Mouse (Mus musculus): Measurements from ENCODE around the gene Zbtb45. TPM values are rescaled to one million over a fixed set of nuclear protein-coding genes. Genes with fewer than 3 reads are reported as not detected.

Zbtb45 gene
- polyA plus RNA-seq, 1 experiment from 2014 or later, result 28.2 TPM

DNA sequence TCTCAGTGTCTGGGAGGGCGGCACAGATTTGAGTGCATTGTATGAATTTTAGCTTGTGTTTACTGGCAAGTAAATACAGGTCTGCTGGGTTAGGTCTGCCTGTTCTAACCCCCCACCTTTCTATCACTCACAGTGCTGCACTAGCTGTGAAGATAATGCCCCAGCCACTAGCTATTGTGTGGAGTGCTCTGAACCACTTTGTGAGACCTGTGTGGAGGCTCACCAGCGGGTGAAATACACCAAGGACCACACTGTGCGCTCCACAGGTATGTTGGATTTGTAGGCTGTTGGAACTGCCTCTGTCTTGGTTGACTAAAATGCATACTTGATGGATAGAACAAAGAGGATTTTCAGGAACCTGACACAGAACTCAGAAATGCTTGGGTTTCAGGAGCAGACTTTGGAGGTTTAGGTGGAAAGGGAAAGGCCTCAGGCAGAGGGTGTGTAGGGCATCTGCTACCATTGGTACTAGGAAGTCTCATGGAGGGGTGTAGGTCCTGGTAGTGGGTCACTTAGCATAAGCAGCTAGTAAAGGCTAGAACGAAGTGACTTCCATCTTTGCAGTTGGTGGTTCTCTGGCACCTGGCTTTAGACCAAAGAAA lies 15.8 kb upstream of the Zbtb45 start:
- WGBS, result 22% methylated on average over 4 of the region's 4 CpGs
- H3K27ac ChIP-seq (ENCODE audit: low read length), result peak overlapping the region; percentile 100

DNA sequence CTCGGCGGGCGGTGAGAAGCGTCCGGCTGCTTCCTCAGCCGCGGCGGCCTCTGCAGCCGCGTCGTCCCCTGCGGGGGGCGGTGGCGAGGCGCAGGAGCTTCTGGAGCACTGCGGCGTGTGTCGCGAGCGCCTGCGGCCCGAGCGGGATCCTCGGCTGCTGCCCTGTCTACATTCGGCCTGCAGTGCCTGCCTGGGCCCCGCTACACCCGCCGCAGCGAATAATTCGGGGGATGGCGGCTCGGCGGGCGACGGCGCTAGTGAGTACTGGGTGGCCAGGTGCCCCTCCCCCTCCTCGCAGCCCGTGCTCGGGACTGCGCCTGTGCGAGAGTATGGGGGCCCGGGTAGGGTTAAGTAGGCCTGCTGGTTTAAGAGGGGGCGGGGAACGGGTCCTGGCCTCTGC lies 15.0 kb upstream of the Zbtb45 start:
- peaks cover 20% of the 10 kb centered on the region for H3K4me1 ChIP-seq (replicated peaks; ENCODE audit: control insufficient read depth, insufficient read depth, low read length)
- H3K9ac ChIP-seq (ENCODE audit: low read length), result peak overlapping the region; percentile 96
- H3K36me3 ChIP-seq (ENCODE audit: control insufficient read depth, insufficient read depth, low read length), result peaks cover 41% of the 10 kb centered on the region
- peak; percentile 48 for ATAC-seq (ENCODE audit: low read depth)
- peak overlapping the region; percentile 96 for H3K4me2 ChIP-seq (ENCODE audit: low read depth, low read length)
- no peaks in the 10 kb centered on the region for H3K27me3 ChIP-seq (ENCODE audit: control insufficient read depth, insufficient read depth, low read depth, low read length)
- WGBS, result under 1% methylated on average over 33 of the region's 44 CpGs
- peak overlapping the region; percentile 93 for H3K4me3 ChIP-seq (ENCODE audit: low read length)
- peak overlapping the region; percentile 100 for H3K27ac ChIP-seq (ENCODE audit: low read length)
- no peaks in the 10 kb centered on the region for H3K9me3 ChIP-seq (ENCODE audit: control insufficient read depth, low read length)

More for the DNA sequence above, 15.8 kb upstream of the Zbtb45 start:
- Histone ChIP-seq H3K9me3 (ENCODE audit: control insufficient read depth, low read length) (no peaks in the 10 kb centered on the region), H3K4me2 (ENCODE audit: low read depth, low read length) (peak overlapping the region; percentile 96), H3K4me1 (replicated peaks; ENCODE audit: control insufficient read depth, insufficient read depth, low read length) (peaks cover 20% of the 10 kb centered on the region), H3K9ac (ENCODE audit: low read length) (peak overlapping the region; percentile 96), H3K4me3 (ENCODE audit: low read length) (peak overlapping the region; percentile 93), H3K27me3 (ENCODE audit: control insufficient read depth, insufficient read depth, low read depth, low read length) (no peaks in the 10 kb centered on the region), H3K36me3 (ENCODE audit: control insufficient read depth, insufficient read depth, low read length) (peaks cover 48% of the 10 kb centered on the region)
- no peak for ATAC-seq (ENCODE audit: low read depth)

DNA sequence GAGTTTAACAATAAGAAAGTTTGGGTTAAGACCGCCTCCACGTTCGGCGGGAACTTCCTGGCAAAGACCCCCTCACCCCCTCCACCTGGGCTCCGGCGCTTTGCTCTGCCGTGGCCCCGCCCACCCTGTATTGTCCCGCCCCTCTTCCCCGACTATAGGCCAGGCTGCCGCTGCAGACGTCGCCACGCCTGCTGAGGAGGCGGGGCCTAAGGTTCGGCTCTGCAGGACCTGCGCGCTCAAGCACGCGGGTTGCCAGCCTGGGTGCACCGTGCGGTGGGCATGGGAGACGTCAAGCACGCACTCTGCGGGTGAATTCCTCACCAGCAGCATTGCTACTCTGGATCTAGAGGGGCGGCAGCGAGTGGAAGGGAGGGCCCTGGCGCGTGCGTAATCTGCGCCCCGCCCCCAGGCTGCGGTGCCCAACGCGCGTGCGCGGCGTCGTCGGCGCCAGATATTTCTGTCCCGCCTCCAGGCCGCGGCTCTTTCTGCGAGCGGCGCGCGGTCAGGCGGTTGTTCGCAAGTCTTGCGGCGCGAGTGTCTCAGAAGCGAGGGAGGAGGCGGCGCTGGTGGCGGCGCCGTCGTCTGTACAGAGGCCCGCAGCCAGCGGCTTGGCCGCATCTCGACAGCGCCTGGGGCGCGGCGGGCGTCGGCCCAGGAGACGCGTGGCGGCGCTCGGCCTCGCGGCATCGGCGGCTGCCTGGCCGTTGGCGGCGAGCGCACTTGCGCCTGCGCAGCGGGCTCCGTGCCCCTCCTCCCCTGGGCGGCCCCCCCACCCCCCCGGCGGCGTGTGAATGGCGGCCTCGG lies 14.3 kb upstream of the Zbtb45 start:
- peak overlapping the region; percentile 93 for H3K4me3 ChIP-seq (ENCODE audit: low read length)
- WGBS, result under 1% methylated on average over 83 of the region's 95 CpGs
- peak; percentile 89 for ATAC-seq (ENCODE audit: low read depth)

DNA sequence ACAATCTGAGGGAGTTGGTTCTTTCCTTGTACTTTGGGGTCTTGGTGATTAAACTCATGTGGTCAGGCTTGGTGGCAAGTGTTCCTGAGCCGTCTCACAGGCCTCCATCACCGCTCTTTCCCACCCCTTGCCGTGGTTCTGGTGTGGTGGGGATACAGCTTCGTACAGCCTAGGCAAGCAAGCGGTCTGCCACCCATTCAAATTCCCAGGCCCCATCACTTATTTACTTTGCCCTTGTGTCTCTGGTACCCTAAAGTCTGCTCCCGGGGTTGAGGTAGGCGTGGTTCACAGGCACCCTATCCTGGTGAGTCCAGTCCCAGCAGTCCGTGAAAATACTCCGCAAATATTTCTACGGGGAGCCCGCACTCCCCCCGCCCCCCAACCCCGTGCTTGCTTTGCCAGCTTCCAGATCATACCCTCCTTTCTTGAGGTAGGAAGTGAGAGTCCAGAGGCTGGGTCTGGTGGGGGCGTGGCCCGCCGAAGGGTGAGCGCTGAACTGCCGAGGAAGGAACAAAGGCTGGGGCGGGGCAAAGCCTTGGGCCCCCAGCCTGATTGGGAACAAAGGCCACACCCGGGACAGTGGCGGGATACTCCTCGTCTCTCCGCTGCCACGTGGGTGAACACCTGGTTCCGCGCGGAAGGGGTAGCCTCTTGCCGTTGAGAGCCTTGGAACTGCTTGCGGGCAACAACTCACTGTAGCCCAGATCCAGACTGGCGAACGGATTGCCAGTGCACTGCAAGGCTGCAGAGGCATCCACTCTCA lies 13.1 kb upstream of the Zbtb45 start:
- WGBS, result 3% methylated on average over 31 of the region's 31 CpGs
- Histone ChIP-seq H3K4me2 (ENCODE audit: low read depth, low read length) (peak overlapping the region; percentile 96), H3K27ac (ENCODE audit: low read length) (peak overlapping the region; percentile 100), H3K9me3 (ENCODE audit: control insufficient read depth, low read length) (no peaks in the 10 kb centered on the region), H3K27me3 (ENCODE audit: control insufficient read depth, insufficient read depth, low read depth, low read length) (no peaks in the 10 kb centered on the region), H3K9ac (ENCODE audit: low read length) (peak overlapping the region; percentile 96), H3K4me1 (replicated peaks; ENCODE audit: control insufficient read depth, insufficient read depth, low read length) (peaks cover 20% of the 10 kb centered on the region), H3K36me3 (ENCODE audit: control insufficient read depth, insufficient read depth, low read length) (peaks cover 22% of the 10 kb centered on the region), H3K4me3 (ENCODE audit: low read length) (peak overlapping the region; percentile 93)
- ATAC-seq (ENCODE audit: low read depth), result peak; percentile 70

More for the DNA sequence above, 14.3 kb upstream of the Zbtb45 start:
- Histone ChIP-seq H3K4me2 (ENCODE audit: low read depth, low read length) (peak overlapping the region; percentile 96), H3K4me1 (replicated peaks; ENCODE audit: control insufficient read depth, insufficient read depth, low read length) (peaks cover 20% of the 10 kb centered on the region), H3K36me3 (ENCODE audit: control insufficient read depth, insufficient read depth, low read length) (peaks cover 34% of the 10 kb centered on the region), H3K9me3 (ENCODE audit: control insufficient read depth, low read length) (no peaks in the 10 kb centered on the region), H3K27me3 (ENCODE audit: control insufficient read depth, insufficient read depth, low read depth, low read length) (no peaks in the 10 kb centered on the region), H3K27ac (ENCODE audit: low read length) (peak overlapping the region; percentile 100), H3K9ac (ENCODE audit: low read length) (peak overlapping the region; percentile 96)

DNA sequence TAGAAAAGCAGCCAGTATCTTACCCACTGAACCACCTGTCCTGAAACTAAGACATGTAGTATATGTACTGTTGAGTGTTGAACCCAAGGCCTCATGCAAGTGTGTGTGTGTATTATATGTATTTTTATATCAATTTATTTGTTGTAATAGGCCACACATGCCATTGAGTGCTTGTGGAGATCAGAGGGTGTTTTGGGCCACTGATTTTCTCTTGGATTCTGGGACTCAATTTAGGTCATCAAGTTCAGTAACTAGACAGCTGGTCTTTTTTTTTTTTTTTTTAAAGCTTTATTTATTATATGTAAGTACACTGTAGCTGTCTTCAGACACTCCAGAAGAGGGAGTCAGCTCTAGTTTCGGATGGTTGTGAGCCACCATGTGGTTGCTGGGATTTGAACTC lies 5.4 kb upstream of the Zbtb45 start:
- Histone ChIP-seq H3K9ac (ENCODE audit: low read length) (no peak overlapping the region), H3K36me3 (ENCODE audit: control insufficient read depth, insufficient read depth, low read length) (no peaks in the 10 kb centered on the region), H3K27ac (ENCODE audit: low read length) (no peak overlapping the region), H3K4me3 (ENCODE audit: low read length) (no peak overlapping the region), H3K4me1 (replicated peaks; ENCODE audit: control insufficient read depth, insufficient read depth, low read length) (0 out of 2 replicates have a peak, but pooled peaks cover 3% of the 10 kb centered on the region), H3K27me3 (ENCODE audit: control insufficient read depth, insufficient read depth, low read depth, low read length) (no peaks in the 10 kb centered on the region), H3K9me3 (ENCODE audit: control insufficient read depth, low read length) (no peaks in the 10 kb centered on the region), H3K4me2 (ENCODE audit: low read depth, low read length) (no peak overlapping the region)
- WGBS, result 73% methylated on average over 1 of the region's 1 CpGs
- ATAC-seq (ENCODE audit: low read depth), result no peak

DNA sequence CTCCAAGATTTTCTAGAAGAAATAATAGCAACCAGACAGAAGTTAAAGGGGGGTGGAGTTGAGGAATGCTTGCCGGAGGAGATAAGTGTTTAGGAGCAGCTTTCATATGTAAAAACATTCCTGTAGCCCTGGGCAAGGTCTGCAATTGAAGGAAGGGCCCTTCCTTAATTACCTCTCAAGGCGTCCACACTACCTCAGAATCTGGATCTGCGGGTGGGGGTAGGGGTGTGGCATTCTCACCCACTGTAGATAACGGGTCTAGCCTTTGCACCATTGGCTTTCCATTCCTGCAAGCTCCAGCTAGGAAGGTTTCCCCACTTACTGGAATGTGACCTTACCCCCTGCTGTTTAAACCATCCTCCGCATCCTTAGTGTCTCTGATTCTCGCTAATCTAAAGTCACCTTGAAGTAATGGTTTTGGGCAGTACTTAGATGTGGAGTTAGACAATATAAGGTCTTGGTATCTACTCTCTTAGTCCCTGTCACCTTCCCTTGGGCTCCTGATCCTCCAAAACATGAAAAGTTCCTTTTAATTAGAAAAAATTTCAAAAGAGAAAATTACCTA lies 4.5 kb upstream of the Zbtb45 start:
- H3K4me3 ChIP-seq (ENCODE audit: low read length), result no peak overlapping the region
- H3K27ac ChIP-seq (ENCODE audit: low read length), result no peak overlapping the region
- ATAC-seq (ENCODE audit: low read depth), result no peak
- H3K4me2 ChIP-seq (ENCODE audit: low read depth, low read length), result no peak overlapping the region
- H3K27me3 ChIP-seq (ENCODE audit: control insufficient read depth, insufficient read depth, low read depth, low read length), result no peaks in the 10 kb centered on the region
- no peaks in the 10 kb centered on the region for H3K9me3 ChIP-seq (ENCODE audit: control insufficient read depth, low read length)
- no peak overlapping the region for H3K9ac ChIP-seq (ENCODE audit: low read length)
- 0 out of 2 replicates have a peak, but pooled peaks cover 3% of the 10 kb centered on the region for H3K4me1 ChIP-seq (replicated peaks; ENCODE audit: control insufficient read depth, insufficient read depth, low read length)
- H3K36me3 ChIP-seq (ENCODE audit: control insufficient read depth, insufficient read depth, low read length), result no peaks in the 10 kb centered on the region
- 39% methylated on average over 6 of the region's 6 CpGs for WGBS

DNA sequence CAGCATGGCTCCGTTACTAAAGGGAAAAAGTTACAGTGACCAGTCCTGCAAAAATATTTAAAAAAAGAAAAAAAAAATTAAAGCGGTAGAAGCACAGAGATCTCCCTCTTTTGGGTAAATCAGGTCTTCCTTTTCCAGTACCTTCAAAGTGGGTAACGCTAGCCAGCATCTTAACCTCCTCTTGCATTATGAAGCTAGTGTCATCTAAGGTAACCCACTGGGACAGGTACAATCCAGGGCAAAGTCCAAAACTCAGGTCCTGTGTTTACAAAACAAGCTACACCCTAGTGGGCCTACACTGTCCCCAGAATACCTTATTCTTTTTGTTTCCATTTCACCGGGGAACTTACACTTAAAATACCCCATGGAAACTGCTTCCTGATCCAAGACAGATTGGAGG lies 3.8 kb upstream of the Zbtb45 start:
- ATAC-seq (ENCODE audit: low read depth), result no peak
- Histone ChIP-seq H3K4me2 (ENCODE audit: low read depth, low read length) (no peak overlapping the region), H3K9ac (ENCODE audit: low read length) (no peak overlapping the region), H3K9me3 (ENCODE audit: control insufficient read depth, low read length) (no peaks in the 10 kb centered on the region), H3K4me3 (ENCODE audit: low read length) (no peak overlapping the region), H3K27me3 (ENCODE audit: control insufficient read depth, insufficient read depth, low read depth, low read length) (no peaks in the 10 kb centered on the region), H3K4me1 (replicated peaks; ENCODE audit: control insufficient read depth, insufficient read depth, low read length) (0 out of 2 replicates have a peak, but pooled peaks cover 6% of the 10 kb centered on the region), H3K27ac (ENCODE audit: low read length) (no peak overlapping the region), H3K36me3 (ENCODE audit: control insufficient read depth, insufficient read depth, low read length) (no peaks in the 10 kb centered on the region)
- WGBS, result 68% methylated on average over 4 of the region's 4 CpGs

DNA sequence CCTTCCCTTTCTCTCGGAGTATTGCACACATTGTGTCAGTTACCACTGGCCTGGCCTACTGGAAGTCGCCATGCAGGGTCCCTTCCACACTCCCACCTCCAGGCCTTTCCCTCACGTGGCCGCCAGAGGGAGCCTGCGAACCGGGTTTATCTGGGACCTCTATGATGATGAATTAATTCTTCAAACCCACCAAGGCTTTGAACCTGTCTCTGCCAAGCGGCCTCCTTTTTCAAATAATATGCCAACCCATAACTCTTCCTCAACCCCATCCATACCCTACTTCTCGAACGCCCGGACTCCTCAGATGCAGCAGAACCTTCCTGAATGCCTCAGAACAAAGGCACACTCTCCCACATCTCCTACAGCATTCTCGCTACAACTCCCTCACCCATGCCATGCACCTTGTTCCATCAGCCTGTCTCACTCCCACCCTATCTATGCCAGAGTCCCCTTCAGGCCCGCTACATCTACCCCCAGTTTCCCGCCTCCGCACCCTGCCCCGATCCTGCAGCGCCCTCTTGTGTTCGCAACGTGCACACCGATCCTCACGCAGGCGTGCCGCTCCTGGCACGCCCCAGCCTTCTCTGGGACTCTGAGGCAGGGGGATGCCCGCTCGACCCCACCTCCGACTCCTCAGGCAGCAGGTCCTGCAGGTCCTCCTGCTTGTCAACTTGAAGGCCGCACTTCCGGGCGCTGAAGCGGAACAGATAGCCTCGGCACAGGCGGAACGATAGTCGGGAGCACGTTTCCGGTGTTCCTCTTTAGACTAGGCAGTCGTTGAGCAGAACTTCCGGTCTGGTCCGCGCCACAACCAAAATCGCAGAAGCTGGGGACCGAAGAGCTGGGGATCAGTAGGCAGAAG lies 460 bp downstream of the Zbtb45 start:
- Histone ChIP-seq H3K4me2 (ENCODE audit: low read depth, low read length) (peak overlapping the region; percentile 79), H3K9ac (ENCODE audit: low read length) (peak overlapping the region; percentile 74), H3K27me3 (ENCODE audit: control insufficient read depth, insufficient read depth, low read depth, low read length) (no peaks in the 10 kb centered on the region; the same call in 1 of the 2 replicates), H3K4me1 (replicated peaks; ENCODE audit: control insufficient read depth, insufficient read depth, low read length) (peaks cover 6% of the 10 kb centered on the region; the same call in 1 of the 2 replicates), H3K27ac (ENCODE audit: low read length) (peak overlapping the region; percentile 89), H3K9me3 (ENCODE audit: control insufficient read depth, low read length) (no peaks in the 10 kb centered on the region), H3K36me3 (ENCODE audit: control insufficient read depth, insufficient read depth, low read length) (peaks cover 15% of the 10 kb centered on the region), H3K4me3 (ENCODE audit: low read length) (peak overlapping the region; percentile 55)
- ATAC-seq (ENCODE audit: low read depth), result peak; percentile 92
- WGBS, result under 1% methylated on average over 42 of the region's 42 CpGs

All from lung, embryonic 16.5 days (tissue).